Mouse (Mus musculus): ENCODE data around the gene Lrp3. TPM values are rescaled to one million over a fixed set of nuclear protein-coding genes. Genes with fewer than 3 reads are reported as not detected.
A peak's percentile ranks its signal among the peaks of the same experiment; 100 is the strongest.

Gene Lrp3
- polyA plus RNA-seq, 1 experiment from 2014 or later = 4.0 TPM

GRCm38 (mm10) chr7:35230333-35230732 is 15.0 kb upstream of the Lrp3 start:
- WGBS = 68% methylated on average over 3 of the region's 3 CpGs
- no peak for ATAC-seq
- no peaks in the 10 kb centered on the region for H3K36me3 ChIP-seq

DNA sequence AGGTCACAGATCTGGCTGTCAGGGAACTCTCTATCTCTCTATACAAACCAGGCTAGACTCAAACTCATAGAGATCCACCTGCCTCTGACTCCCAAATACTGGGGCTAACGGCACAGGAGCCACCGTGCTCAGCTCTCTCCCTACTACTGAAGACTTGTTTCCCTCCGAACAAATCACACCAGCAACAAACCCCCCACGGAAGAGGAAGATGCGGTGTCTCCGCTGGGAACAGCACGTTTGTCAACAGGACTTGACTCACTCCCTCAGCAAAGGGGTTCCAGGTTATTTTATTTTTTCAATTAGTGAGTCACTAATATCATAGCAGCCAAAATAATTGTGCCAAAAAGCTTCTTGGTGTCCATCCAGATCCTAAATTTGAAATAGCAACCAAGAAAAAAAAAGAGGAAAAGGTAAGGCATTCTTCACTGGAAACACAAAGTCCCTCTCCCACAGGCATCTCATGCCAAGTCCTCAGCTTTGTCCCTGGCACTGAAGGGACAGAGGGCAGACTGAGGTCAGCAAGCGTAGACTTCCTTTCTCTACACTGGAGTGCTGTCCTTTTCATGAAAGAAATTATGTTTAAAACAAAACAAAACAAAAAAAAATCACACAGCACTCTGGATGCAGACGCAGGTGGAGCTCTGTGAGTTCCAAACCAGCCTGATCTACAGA is 5.5 kb upstream of the Lrp3 start:
- Histone ChIP-seq H3K9ac (no peak overlapping the region), H3K4me2 (replicated peaks) (no peak overlapping the region), H3K4me1 (replicated peaks) (no peaks in the 10 kb centered on the region), H3K9me3 (no peaks in the 10 kb centered on the region), H3K27me3 (replicated peaks) (peaks cover 4% of the 10 kb centered on the region; the same call in 1 of the 2 replicates), H3K27ac (no peak overlapping the region), H3K36me3 (no peaks in the 10 kb centered on the region), H3K4me3 (replicated peaks) (no peak overlapping the region)
- WGBS = 71% methylated on average over 9 of the region's 9 CpGs
- ATAC-seq = no peak

More at GRCm38 (mm10) chr7:35230333-35230732, 15.0 kb upstream of the Lrp3 start:
- Histone ChIP-seq H3K27me3 (replicated peaks) (no peaks in the 10 kb centered on the region), H3K4me3 (replicated peaks) (no peak overlapping the region), H3K27ac (no peak overlapping the region), H3K4me1 (replicated peaks) (peaks cover 5% of the 10 kb centered on the region; the same call in 1 of the 2 replicates), H3K9me3 (no peaks in the 10 kb centered on the region), H3K9ac (no peak overlapping the region), H3K4me2 (replicated peaks) (no peak overlapping the region)

GRCm38 (mm10) chr7:35215731-35216130 is 433 bp upstream of the Lrp3 start:
- Histone ChIP-seq H3K27me3 (replicated peaks) (peaks cover 6% of the 10 kb centered on the region; the same call in 1 of the 2 replicates), H3K4me3 (replicated peaks) (peak overlapping the region; percentile 74), H3K36me3 (no peaks in the 10 kb centered on the region), H3K4me2 (replicated peaks) (peak overlapping the region; percentile 88), H3K9me3 (no peaks in the 10 kb centered on the region), H3K27ac (no peak overlapping the region), H3K4me1 (replicated peaks) (peaks cover 15% of the 10 kb centered on the region; the same call in 1 of the 2 replicates), H3K9ac (peak overlapping the region; percentile 69)
- ATAC-seq = no peak
- WGBS = 49% methylated on average over 5 of the region's 5 CpGs

DNA sequence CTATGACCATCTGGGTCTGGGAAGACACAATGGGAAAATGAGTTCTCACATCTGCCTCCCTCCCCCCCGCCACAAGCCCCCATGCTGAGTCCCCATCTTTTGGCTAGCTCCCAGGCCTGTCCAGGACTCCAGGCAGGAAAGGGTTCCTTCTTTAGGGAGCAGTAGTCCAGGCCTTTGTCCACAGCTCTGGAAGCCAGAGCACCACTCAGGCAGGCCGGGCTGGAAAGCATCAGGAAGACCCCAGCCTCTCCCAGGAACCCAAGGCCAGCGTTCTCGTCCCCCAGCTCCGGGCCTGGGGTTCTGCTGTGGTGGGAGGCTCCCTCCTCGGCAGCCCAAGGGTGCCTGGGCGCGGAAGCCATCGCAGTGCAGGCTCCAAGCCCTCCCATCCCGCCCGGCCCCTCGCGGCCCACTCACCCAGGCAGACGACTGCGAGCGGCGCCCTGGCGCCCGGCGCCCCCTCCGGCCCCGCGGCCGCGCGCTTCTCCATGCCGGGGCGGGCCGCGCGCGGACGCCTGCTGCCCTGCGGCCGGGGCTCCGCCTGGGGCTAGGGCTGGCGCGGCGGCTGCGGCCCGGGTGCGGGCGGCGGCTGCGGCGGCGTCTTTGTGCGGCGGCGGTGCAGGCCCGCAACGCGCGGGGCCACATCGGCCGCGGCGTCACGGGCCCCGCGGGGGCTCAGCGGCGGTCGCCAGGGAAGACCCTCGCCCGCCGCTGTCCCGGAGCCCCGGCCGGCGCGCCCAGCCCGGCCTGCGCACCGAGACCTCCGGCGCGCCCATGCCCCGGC is 666 bp downstream of the Lrp3 start:
- Histone ChIP-seq H3K4me1 (replicated peaks) (peaks cover 15% of the 10 kb centered on the region; the same call in 1 of the 2 replicates), H3K27ac (peak overlapping the region; percentile 54), H3K4me3 (replicated peaks) (peak overlapping the region; percentile 74), H3K9ac (peak overlapping the region; percentile 69), H3K36me3 (no peaks in the 10 kb centered on the region), H3K27me3 (replicated peaks) (peaks cover 6% of the 10 kb centered on the region; the same call in 1 of the 2 replicates), H3K9me3 (no peaks in the 10 kb centered on the region), H3K4me2 (replicated peaks) (peak overlapping the region; percentile 88)
- WGBS = under 1% methylated on average over 43 of the region's 79 CpGs
- ATAC-seq = peak; percentile 73

DNA sequence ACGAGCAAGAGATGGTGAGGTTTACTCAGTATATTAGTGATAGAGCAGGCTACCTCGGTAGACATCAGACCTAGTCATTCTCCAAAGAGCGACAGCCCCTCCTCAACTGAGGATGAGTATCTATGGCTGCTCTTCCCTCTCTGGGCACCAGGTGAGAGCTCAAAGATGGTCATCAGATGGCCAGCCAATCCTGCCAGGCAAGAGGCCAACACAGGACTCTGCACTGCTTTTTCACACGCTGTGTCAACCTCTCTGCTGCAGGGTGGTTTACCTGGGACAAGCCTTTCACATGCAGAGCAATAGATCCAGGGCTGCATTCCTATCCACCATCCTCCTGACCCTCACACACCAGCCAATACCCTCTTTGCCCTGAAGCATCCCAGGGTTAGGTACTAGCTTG is 3.5 kb downstream of the Lrp3 start:
- no peak for ATAC-seq

DNA sequence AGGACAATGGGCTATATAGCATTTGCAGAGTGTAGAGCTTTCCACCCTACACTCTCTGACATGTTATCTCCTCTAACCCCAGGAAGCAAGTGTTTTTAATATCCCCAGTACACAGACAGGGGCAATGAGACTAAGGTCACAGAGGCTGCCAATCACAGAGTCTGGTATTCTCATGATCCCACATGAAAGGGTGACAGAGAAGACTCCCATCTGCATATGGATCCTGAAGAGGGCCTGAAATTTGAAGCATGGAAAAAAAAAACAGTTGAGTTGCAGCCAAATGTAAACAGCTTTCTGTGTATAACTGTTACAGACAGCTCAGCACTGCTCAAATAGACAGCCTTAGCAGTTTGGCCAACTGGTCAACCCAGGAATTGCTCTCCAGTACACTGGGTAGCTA is 15.5 kb downstream of the Lrp3 start:
- Histone ChIP-seq H3K4me2 (replicated peaks) (no peak overlapping the region), H3K9ac (no peak overlapping the region), H3K36me3 (peaks cover 7% of the 10 kb centered on the region; the same call in 1 of the 2 replicates), H3K4me1 (replicated peaks) (no peaks in the 10 kb centered on the region), H3K27me3 (replicated peaks) (no peaks in the 10 kb centered on the region), H3K9me3 (no peaks in the 10 kb centered on the region), H3K27ac (no peak overlapping the region), H3K4me3 (replicated peaks) (no peak overlapping the region)
- no peak for ATAC-seq

More for the DNA sequence above, 3.5 kb downstream of the Lrp3 start:
- Histone ChIP-seq H3K27ac (no peak overlapping the region), H3K9me3 (no peaks in the 10 kb centered on the region), H3K4me3 (replicated peaks) (no peak overlapping the region), H3K4me1 (replicated peaks) (peaks cover 15% of the 10 kb centered on the region; the same call in 1 of the 2 replicates), H3K36me3 (no peaks in the 10 kb centered on the region), H3K4me2 (replicated peaks) (no peak overlapping the region), H3K9ac (no peak overlapping the region; the same call in 1 of the 2 replicates), H3K27me3 (replicated peaks) (peaks cover 6% of the 10 kb centered on the region; the same call in 1 of the 2 replicates)
- 87% methylated on average over 4 of the region's 4 CpGs for WGBS

- no peak overlapping the region for H3K4me2 ChIP-seq (replicated peaks)
- WGBS = 84% methylated on average over 12 of the region's 12 CpGs
Observed at GRCm38 (mm10) chr7:35198981-35199754, 16.1 kb downstream of the Lrp3 start.

GRCm38 (mm10) chr7:35197022-35197421 is 18.3 kb downstream of the Lrp3 start:
- no peaks in the 10 kb centered on the region; the same call in 1 of the 2 replicates for H3K27me3 ChIP-seq (replicated peaks)
- no peak overlapping the region for H3K27ac ChIP-seq
- H3K36me3 ChIP-seq = 0 out of 2 replicates have a peak, but pooled peaks cover 3% of the 10 kb centered on the region
- no peaks in the 10 kb centered on the region for H3K4me1 ChIP-seq (replicated peaks)
- 60% methylated on average over 2 of the region's 2 CpGs for WGBS
- H3K9ac ChIP-seq = no peak overlapping the region
- no peaks in the 10 kb centered on the region for H3K9me3 ChIP-seq
- no peak overlapping the region for H3K4me3 ChIP-seq (replicated peaks)
- ATAC-seq = no peak
- H3K4me2 ChIP-seq (replicated peaks) = no peak overlapping the region

More at GRCm38 (mm10) chr7:35198981-35199754, 16.1 kb downstream of the Lrp3 start:
- Histone ChIP-seq H3K27ac (no peak overlapping the region), H3K4me3 (replicated peaks) (no peak overlapping the region), H3K36me3 (peaks cover 7% of the 10 kb centered on the region; the same call in 1 of the 2 replicates), H3K9me3 (no peaks in the 10 kb centered on the region), H3K4me1 (replicated peaks) (no peaks in the 10 kb centered on the region), H3K9ac (no peak overlapping the region), H3K27me3 (replicated peaks) (no peaks in the 10 kb centered on the region)
- no peak for ATAC-seq

GRCm38 (mm10) chr7:35191276-35191675 is 24.0 kb downstream of the Lrp3 start:
- 29% methylated on average over 2 of the region's 2 CpGs for WGBS
- Histone ChIP-seq H3K9ac (no peak overlapping the region), H3K9me3 (no peaks in the 10 kb centered on the region), H3K27me3 (replicated peaks) (peaks cover 21% of the 10 kb centered on the region), H3K4me3 (replicated peaks) (no peak overlapping the region), H3K4me1 (replicated peaks) (peaks cover 3% of the 10 kb centered on the region), H3K36me3 (no peaks in the 10 kb centered on the region), H3K27ac (no peak overlapping the region), H3K4me2 (replicated peaks) (no peak overlapping the region)
- no peak for ATAC-seq

DNA sequence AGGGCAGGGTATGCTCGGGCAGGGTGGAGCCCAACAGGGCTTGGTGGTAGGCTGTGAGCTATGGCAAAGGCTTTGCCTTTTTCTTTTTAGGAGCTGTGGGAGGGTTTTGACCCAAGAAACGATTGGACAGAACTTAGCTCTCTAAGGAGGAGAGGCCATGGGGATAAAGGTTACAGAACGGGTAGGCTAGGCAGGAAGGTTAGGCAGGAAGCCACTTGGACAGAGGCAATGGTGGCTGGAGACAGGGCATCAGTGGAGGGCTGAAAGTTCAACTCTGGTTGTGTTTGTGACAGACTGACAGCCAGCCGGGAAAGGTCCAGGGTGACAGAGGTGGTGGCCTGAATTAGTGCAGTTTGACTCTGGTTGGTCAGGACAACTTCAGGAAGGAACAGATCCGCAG is 25.6 kb downstream of the Lrp3 start:
- no peak for ATAC-seq
- WGBS = 58% methylated on average over 5 of the region's 5 CpGs
- Histone ChIP-seq H3K36me3 (no peaks in the 10 kb centered on the region), H3K4me1 (replicated peaks) (peaks cover 16% of the 10 kb centered on the region), H3K9me3 (no peaks in the 10 kb centered on the region), H3K9ac (no peak overlapping the region), H3K4me2 (replicated peaks) (no peak overlapping the region), H3K27me3 (replicated peaks) (peaks cover 36% of the 10 kb centered on the region), H3K4me3 (replicated peaks) (no peak overlapping the region), H3K27ac (no peak overlapping the region)

DNA sequence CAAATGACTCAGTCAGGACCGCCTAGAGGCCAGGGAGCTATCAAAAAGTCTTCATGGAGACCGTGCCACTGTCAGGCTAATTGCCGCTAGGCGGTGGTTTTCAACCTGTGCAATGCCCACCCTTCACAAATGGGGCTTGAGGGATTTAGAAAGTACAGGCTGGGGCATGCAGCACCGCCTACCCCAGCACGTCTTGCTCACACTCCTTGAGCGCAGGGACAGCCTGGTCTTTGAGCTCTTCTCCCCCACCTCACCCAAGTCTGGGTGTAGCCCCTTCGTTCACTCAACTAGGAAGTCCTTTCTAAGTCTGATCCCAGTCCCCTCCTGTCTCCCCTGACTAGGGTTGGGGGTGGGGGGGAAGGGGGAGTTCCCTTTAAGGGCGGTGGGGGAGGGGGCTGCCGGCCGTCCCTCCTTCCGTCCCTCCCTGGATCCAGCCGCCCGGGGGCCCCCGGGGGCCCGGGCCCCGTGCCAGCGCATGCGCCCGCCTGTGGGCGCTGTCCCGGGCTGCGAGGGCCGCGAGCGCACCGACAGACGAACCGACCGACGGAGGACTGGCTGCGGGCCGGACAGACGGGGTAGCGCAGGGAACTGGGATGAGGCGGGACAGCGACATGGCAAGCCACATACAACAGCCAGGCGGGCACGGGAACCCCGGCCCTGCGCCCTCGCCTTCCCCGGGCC is 29.3 kb downstream of the Lrp3 start, which contains the start of gene Slc7a10:
Gene Slc7a10, plus strand, starts transcription at position 497 of the 681 bp plus-strand sequence.
- Histone ChIP-seq H3K36me3 (no peaks in the 10 kb centered on the region), H3K4me1 (replicated peaks) (peaks cover 16% of the 10 kb centered on the region), H3K9ac (peak within 1 kb of the TSS; percentile 30), H3K4me3 (replicated peaks) (peak within 1 kb of the TSS; percentile 38), H3K27me3 (replicated peaks) (peaks cover 36% of the 10 kb centered on the region), H3K4me2 (replicated peaks) (peak within 1 kb of the TSS; percentile 80), H3K27ac (no peak within 1 kb of the TSS), H3K9me3 (no peaks in the 10 kb centered on the region)
- ATAC-seq = peak; percentile 59
- 2% methylated on average over 41 of the region's 43 CpGs for WGBS
